Mouse (Mus musculus): ENCODE measurements around the gene Ccdc137. TPM values are rescaled to one million over a fixed set of nuclear protein-coding genes. Genes with fewer than 3 reads are reported as not detected.
A peak's percentile ranks its signal among the peaks of the same experiment; 100 is the strongest.

Gene Ccdc137
- total and polyA plus RNA-seq, 3 experiments = 32.4 to 44.7 (median 42.8) TPM

DNA sequence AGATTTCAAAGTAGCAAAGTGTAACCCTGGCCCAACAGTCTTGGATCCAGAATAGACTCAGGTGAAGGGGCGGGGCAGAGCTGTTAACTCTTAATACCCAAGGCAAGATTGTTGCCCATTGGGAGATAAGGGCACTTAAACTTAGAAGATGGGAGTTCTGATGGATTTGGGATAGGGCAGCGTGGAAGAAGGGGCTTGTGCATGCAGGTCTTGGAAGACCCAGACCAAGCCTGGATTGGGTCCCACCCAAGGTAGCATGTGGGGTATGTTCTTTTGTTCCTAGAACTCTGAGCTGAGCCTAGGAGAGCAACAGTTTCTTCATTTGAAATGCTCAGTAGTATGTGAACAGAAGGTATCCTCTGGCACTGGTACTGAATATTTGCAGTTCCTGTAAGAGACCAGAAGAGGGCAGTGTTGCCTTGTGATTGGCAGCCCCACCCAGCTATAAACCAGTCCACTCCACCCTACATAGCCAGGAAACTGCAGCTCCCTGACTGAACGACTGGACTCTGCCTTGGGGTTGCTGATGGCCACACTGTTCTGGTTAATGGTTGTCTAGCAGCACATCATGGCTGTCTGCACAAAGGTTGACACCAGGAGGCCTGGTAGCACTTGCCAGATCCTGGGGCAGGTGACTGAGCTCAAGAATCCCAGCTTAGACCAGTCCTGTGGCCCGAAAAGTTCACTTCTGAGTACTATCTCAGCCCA lies 31.3 kb downstream of the Ccdc137 start:
- no peaks in the 10 kb centered on the region for H3K27me3 ChIP-seq (ENCODE audit: insufficient read depth, low read length)
- H3K36me3 ChIP-seq (replicated peaks) = peaks cover 73% of the 10 kb centered on the region
- DNase-seq (ENCODE audit: low spot score) = peak; percentile 47
- peaks cover 82% of the 10 kb centered on the region for H3K4me1 ChIP-seq (ENCODE audit: insufficient read depth, low read depth, low read length)
- no peak for TF ChIP-seq GATA2 (IDR thresholded peaks at IDR 0.05; ENCODE audit: borderline replicate concordance, low read depth, low read length)
- TF ChIP-seq TAL1 (conservative IDR thresholded peaks at IDR 0.05; ENCODE audit: low read depth, low read length) = no peak
- peak; percentile 94 for TF ChIP-seq CTCF (IDR thresholded peaks at IDR 0.05; ENCODE audit: low read depth, low read length)
- TF ChIP-seq GATA1 (IDR thresholded peaks at IDR 0.05; ENCODE audit: borderline replicate concordance, low read length) = no peak
- 0 out of 2 replicates have a peak, but pooled peaks have one; percentile 58 for TF ChIP-seq POLR2AphosphoS5 (IDR thresholded peaks at IDR 0.05; ENCODE audit: insufficient replicate concordance, low read depth, low read length)
- H3K4me3 ChIP-seq (ENCODE audit: low read depth, low read length) = peak overlapping the region; percentile 36; the same call in 1 of the 2 replicates
- H3K9me3 ChIP-seq (replicated peaks) = no peaks in the 10 kb centered on the region
- ATAC-seq (ENCODE audit: extremely low read depth, insufficient number of reproducible peaks, low FRiP score, poor library complexity, severe bottlenecking) = peak; percentile 24

DNA sequence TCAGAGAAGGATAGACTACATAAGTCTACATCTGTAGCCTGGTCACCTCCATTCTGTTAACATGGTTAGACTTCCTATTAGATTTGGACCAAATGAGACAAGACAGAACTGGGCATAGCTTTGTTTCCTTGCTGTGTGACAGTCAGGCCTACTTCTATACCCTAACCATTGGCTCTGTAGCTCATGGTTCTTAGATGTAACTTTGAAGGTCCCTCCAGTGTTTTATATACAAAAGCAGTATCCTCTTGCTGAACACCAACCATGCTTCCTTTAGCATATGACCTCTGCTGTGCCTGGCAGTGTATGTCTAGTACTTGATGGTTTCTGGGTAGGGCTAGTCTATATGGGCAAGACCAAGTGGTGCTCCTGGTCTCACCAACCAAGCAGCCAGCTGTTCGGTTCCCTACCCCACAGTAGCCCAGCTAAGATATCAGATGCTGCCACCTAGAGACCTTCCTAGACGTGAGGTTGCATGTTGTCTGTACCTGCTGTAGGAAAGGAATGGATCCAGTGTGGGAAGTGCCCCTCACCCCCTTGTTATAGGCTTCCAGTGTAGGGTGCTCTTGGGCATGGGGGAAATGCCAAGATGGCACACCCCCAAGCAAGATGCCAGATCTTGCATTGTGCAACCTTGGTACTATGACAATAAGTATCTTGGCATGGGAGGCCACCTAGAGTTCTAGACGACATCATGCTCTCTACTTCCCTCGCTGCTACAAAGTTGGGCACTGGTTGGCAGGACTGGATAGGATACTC lies 32.6 kb downstream of the Ccdc137 start:
- no peaks in the 10 kb centered on the region for H3K27me3 ChIP-seq (ENCODE audit: insufficient read depth, low read length)
- H3K4me1 ChIP-seq (ENCODE audit: insufficient read depth, low read depth, low read length) = peaks cover 82% of the 10 kb centered on the region
- DNase-seq (ENCODE audit: low spot score) = no peak
- ATAC-seq (ENCODE audit: extremely low read depth, insufficient number of reproducible peaks, low FRiP score, poor library complexity, severe bottlenecking) = no peak
- peaks cover 84% of the 10 kb centered on the region for H3K36me3 ChIP-seq (replicated peaks)
- H3K9me3 ChIP-seq (replicated peaks) = no peaks in the 10 kb centered on the region
- H3K4me3 ChIP-seq (ENCODE audit: low read depth, low read length) = no peak overlapping the region; the same call in 1 of the 2 replicates
- TF ChIP-seq CTCF (IDR thresholded peaks at IDR 0.05; ENCODE audit: low read depth, low read length) (no peak), GATA1 (IDR thresholded peaks at IDR 0.05; ENCODE audit: borderline replicate concordance, low read length) (no peak), TAL1 (conservative IDR thresholded peaks at IDR 0.05; ENCODE audit: low read depth, low read length) (no peak), GATA2 (IDR thresholded peaks at IDR 0.05; ENCODE audit: borderline replicate concordance, low read depth, low read length) (no peak), POLR2AphosphoS5 (IDR thresholded peaks at IDR 0.05; ENCODE audit: insufficient replicate concordance, low read depth, low read length) (no peak; the same call in 1 of the 2 replicates)

GRCm38 (mm10) chr11:120491317-120492023 lies 33.6 kb downstream of the Ccdc137 start, which contains the start of gene Slc25a10:
TSS of gene Slc25a10 (plus strand) at chr11:120491840.
- no peaks in the 10 kb centered on the region for H3K27me3 ChIP-seq (ENCODE audit: insufficient read depth, low read length)
- H3K36me3 ChIP-seq (replicated peaks) = peaks cover 84% of the 10 kb centered on the region
- peak; percentile 52; the same call in 1 of the 2 replicates for ATAC-seq (ENCODE audit: extremely low read depth, insufficient number of reproducible peaks, low FRiP score, poor library complexity, severe bottlenecking)

GRCm38 (mm10) chr11:120492024-120492877 lies 34.3 kb downstream of the Ccdc137 start:
- no peak for TF ChIP-seq POLR2AphosphoS5 (IDR thresholded peaks at IDR 0.05; ENCODE audit: insufficient replicate concordance, low read depth, low read length)
- no peak for TF ChIP-seq TAL1 (conservative IDR thresholded peaks at IDR 0.05; ENCODE audit: low read depth, low read length)
- TF ChIP-seq GATA1 (IDR thresholded peaks at IDR 0.05; ENCODE audit: borderline replicate concordance, low read length) = no peak
- no peak for TF ChIP-seq CTCF (IDR thresholded peaks at IDR 0.05; ENCODE audit: low read depth, low read length)
- TF ChIP-seq GATA2 (IDR thresholded peaks at IDR 0.05; ENCODE audit: borderline replicate concordance, low read depth, low read length) = no peak
- ATAC-seq (ENCODE audit: extremely low read depth, insufficient number of reproducible peaks, low FRiP score, poor library complexity, severe bottlenecking) (peak; percentile 48; the same call in 1 of the 2 replicates), DNase-seq (ENCODE audit: low spot score) (peak; percentile 63)
- Histone ChIP-seq H3K4me1 (ENCODE audit: insufficient read depth, low read depth, low read length) (peaks cover 69% of the 10 kb centered on the region), H3K9me3 (replicated peaks) (no peaks in the 10 kb centered on the region), H3K4me3 (ENCODE audit: low read depth, low read length) (peak overlapping the region; percentile 88), H3K36me3 (replicated peaks) (peaks cover 84% of the 10 kb centered on the region), H3K27me3 (ENCODE audit: insufficient read depth, low read length) (no peaks in the 10 kb centered on the region)

More at GRCm38 (mm10) chr11:120491317-120492023, 33.6 kb downstream of the Ccdc137 start, which contains the start of gene Slc25a10:
- DNase-seq (ENCODE audit: low spot score) = peak; percentile 66
- TF ChIP-seq POLR2AphosphoS5 (IDR thresholded peaks at IDR 0.05; ENCODE audit: insufficient replicate concordance, low read depth, low read length) = 0 out of 2 replicates have a peak, but pooled peaks have one; percentile 53
- no peak for TF ChIP-seq CTCF (IDR thresholded peaks at IDR 0.05; ENCODE audit: low read depth, low read length)
- no peak for TF ChIP-seq GATA2 (IDR thresholded peaks at IDR 0.05; ENCODE audit: borderline replicate concordance, low read depth, low read length)
- TF ChIP-seq TAL1 (conservative IDR thresholded peaks at IDR 0.05; ENCODE audit: low read depth, low read length) = no peak
- TF ChIP-seq GATA1 (IDR thresholded peaks at IDR 0.05; ENCODE audit: borderline replicate concordance, low read length) = no peak
- peak within 1 kb of the TSS; percentile 88 for H3K4me3 ChIP-seq (ENCODE audit: low read depth, low read length)
- H3K9me3 ChIP-seq (replicated peaks) = no peaks in the 10 kb centered on the region
- H3K4me1 ChIP-seq (ENCODE audit: insufficient read depth, low read depth, low read length) = peaks cover 73% of the 10 kb centered on the region

DNA sequence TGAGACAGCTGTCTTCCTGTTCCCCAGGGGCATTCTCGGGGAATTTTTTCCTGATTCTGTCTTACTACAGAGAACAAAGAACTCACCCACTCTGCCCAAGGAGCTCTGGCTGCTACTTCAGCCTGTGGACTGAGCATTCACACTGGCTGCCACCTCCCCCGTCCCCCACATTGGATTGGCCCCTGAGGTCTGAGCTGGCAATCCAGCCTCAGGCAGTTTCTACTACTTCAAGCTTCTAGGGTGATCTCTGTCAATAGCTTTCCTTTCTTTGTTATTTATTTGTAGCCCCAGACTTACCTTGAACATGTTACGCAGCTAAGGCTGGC lies 34.9 kb downstream of the Ccdc137 start:
- peaks cover 63% of the 10 kb centered on the region for H3K4me1 ChIP-seq (ENCODE audit: insufficient read depth, low read depth, low read length)
- H3K9me3 ChIP-seq (replicated peaks) = no peaks in the 10 kb centered on the region
- TF ChIP-seq GATA1 (IDR thresholded peaks at IDR 0.05; ENCODE audit: borderline replicate concordance, low read length) (no peak), GATA2 (IDR thresholded peaks at IDR 0.05; ENCODE audit: borderline replicate concordance, low read depth, low read length) (no peak), POLR2AphosphoS5 (IDR thresholded peaks at IDR 0.05; ENCODE audit: insufficient replicate concordance, low read depth, low read length) (no peak), TAL1 (conservative IDR thresholded peaks at IDR 0.05; ENCODE audit: low read depth, low read length) (no peak), CTCF (IDR thresholded peaks at IDR 0.05; ENCODE audit: low read depth, low read length) (no peak)
- ATAC-seq (ENCODE audit: extremely low read depth, insufficient number of reproducible peaks, low FRiP score, poor library complexity, severe bottlenecking) = no peak
- no peak for DNase-seq (ENCODE audit: low spot score)
- H3K36me3 ChIP-seq (replicated peaks) = peaks cover 84% of the 10 kb centered on the region
- H3K4me3 ChIP-seq (ENCODE audit: low read depth, low read length) = peak overlapping the region; percentile 88; the same call in 1 of the 2 replicates
- no peaks in the 10 kb centered on the region for H3K27me3 ChIP-seq (ENCODE audit: insufficient read depth, low read length)
